Mouse (Mus musculus): ENCODE measurements around the gene Pik3ip1.

The Pik3ip1 gene

DNA sequence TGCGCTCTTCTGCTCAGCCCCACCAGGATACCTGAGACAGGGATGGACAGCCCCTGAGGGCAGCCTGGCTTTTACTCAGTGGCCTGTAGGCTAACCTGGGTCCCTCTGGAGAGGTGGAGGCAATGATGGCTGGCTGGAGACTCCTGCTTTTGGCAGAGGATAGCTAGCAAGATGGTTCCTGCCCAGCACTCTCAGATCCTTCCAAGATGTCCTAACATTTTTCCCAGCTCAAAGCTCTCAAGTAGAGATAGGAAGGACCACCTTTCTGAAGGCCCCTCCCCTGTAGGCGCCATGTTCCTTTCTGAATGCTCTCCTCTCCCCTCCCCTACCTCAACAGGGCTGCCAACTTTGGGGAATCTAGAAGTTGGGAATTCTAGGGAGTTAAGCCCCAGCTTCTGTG, 35.6 kb upstream of the Pik3ip1 start:
- no peak for TF ChIP-seq GATA4 (IDR thresholded peaks at IDR 0.05; ENCODE audit: insufficient replicate concordance, low read length)

DNA sequence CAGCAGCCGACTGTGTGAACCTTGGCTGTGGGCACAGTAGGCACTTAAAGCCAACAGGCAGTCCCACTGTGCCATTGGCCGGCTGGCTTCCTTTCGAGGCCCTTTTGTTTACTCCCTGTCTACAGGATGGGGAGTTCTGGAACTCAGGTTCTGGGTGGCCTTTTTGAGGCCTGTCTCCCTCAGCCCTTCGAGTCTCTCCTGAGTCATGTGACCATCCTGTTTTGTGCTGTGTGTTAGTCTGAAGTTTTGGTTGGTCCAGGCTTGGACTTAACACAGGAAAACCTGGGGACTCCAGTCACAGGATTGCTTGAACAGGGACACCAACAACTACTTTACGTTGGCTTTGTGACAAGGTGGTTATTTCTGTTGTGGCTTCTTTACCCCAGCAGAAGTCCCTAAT, 34.1 kb upstream of the Pik3ip1 start:
- TF ChIP-seq GATA4 (IDR thresholded peaks at IDR 0.05; ENCODE audit: insufficient replicate concordance, low read length), result no peak

- no peak for TF ChIP-seq GATA4 (IDR thresholded peaks at IDR 0.05; ENCODE audit: insufficient replicate concordance, low read length)
Observed at GRCm38 (mm10) chr11:3297871-3298812, 32.1 kb upstream of the Pik3ip1 start.

- no peak for TF ChIP-seq GATA4 (IDR thresholded peaks at IDR 0.05; ENCODE audit: insufficient replicate concordance, low read length)
Observed at GRCm38 (mm10) chr11:3298813-3299185, 31.4 kb upstream of the Pik3ip1 start.

GRCm38 (mm10) chr11:3301075-3301474, 29.1 kb upstream of the Pik3ip1 start:
- no peak for TF ChIP-seq GATA4 (IDR thresholded peaks at IDR 0.05; ENCODE audit: insufficient replicate concordance, low read length)

DNA sequence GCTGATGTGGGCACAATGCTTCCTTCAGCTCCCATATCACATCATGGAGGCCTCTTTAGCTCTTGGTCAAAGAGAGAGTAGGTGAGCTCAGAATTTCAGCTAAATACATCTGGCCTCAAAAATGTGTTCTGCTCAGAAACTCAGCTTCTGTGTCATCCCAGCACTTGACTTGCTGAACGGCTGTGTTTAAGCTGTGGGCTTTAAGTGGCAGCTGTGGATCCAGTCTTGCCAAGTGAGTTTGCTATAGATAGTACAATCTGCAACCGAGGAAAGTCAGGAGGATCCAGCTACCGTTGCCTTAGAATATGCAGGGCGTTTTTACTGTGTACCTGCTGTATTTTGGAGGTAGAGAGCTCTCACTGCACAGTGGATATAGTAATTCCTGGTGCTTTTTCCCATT, 27.8 kb upstream of the Pik3ip1 start:
- TF ChIP-seq GATA4 (IDR thresholded peaks at IDR 0.05; ENCODE audit: insufficient replicate concordance, low read length), result no peak

GRCm38 (mm10) chr11:3302792-3303191, 27.4 kb upstream of the Pik3ip1 start:
- TF ChIP-seq GATA4 (IDR thresholded peaks at IDR 0.05; ENCODE audit: insufficient replicate concordance, low read length), result no peak

GRCm38 (mm10) chr11:3305821-3306220, 24.4 kb upstream of the Pik3ip1 start:
- no peak for TF ChIP-seq GATA4 (IDR thresholded peaks at IDR 0.05; ENCODE audit: insufficient replicate concordance, low read length)

DNA sequence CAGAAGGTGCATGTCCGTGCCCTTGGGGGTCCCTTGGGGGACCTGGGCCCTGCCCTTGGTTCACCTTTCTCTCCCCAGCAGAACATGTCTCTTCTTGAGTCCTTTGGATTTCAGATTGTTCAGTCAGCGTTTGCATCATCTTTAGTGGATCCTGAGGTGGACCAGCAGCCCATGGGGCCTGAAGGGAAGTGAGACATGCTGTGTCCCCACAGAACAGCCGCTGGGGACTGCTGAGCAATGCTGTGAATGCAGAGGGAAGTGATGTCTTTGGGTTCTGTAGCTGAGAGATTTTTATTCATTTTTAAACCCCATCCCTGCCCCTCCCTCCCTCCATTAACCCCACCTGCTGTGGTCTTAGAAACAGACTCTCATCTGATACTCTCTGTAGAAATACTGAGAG, 22.3 kb upstream of the Pik3ip1 start:
- TF ChIP-seq GATA4 (IDR thresholded peaks at IDR 0.05; ENCODE audit: insufficient replicate concordance, low read length), result no peak

- no peak for TF ChIP-seq GATA4 (IDR thresholded peaks at IDR 0.05; ENCODE audit: insufficient replicate concordance, low read length)
Observed at GRCm38 (mm10) chr11:3309884-3310283, 20.3 kb upstream of the Pik3ip1 start.

GRCm38 (mm10) chr11:3310789-3311585, 19.2 kb upstream of the Pik3ip1 start:
- no peak for TF ChIP-seq GATA4 (IDR thresholded peaks at IDR 0.05; ENCODE audit: insufficient replicate concordance, low read length)

DNA sequence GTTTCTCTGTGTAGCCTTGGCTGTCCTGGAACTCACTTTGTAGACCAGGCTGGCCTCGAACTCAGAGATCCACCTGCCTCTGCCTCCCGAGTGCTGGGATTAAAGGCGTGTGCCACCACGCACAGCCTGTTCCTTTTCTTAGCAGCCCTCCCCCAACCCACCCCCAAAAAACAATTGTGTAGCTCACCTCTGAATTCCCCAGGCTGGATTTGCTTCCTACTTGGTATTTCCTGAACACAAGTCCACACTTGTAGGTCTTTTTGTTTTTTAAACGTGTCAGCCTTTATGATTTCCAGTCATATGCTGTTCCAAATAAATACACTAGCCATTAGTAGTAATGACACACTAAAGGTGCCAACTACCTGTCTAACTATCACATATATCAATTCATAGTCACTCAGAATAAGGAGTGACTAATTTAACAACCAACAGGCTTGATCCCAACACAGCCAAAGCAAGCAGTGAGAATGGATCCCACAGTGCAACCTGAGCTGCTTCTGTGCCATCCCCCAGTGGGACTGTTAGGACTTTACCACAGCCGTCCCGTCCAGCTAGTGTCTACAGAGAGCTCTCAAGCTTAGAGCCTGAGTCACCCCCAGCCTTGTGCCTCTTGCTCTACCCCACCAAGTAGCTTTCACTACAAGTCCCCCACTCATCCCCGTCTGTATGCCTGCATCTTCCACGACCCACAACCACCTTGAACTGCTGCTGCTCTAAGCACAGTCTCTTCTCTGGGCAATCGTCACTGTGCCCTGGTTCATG, 18.4 kb upstream of the Pik3ip1 start:
- TF ChIP-seq GATA4 (IDR thresholded peaks at IDR 0.05; ENCODE audit: insufficient replicate concordance, low read length), result no peak

GRCm38 (mm10) chr11:3313294-3313693, 16.9 kb upstream of the Pik3ip1 start:
- TF ChIP-seq GATA4 (IDR thresholded peaks at IDR 0.05; ENCODE audit: insufficient replicate concordance, low read length), result no peak

DNA sequence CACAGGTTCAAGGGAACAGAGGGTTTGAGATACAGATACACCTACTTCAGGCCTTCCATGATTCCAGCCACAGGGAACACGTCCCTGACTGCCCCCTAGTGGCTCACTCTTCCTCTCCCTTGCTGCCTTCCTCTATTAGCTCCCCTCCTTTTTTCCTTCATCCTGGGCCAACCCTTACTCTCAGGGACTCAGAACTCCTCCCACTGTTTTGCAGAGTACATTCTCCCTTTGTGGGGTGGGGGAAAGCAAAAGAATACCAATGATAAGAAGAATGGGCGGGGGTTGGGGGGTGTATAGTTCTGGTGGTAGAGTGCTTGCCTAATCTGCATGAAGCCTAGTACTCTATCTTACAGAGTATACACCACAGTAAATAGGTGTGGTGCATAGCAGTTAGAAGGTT, 16.1 kb upstream of the Pik3ip1 start:
- no peak for TF ChIP-seq GATA4 (IDR thresholded peaks at IDR 0.05; ENCODE audit: insufficient replicate concordance, low read length)

DNA sequence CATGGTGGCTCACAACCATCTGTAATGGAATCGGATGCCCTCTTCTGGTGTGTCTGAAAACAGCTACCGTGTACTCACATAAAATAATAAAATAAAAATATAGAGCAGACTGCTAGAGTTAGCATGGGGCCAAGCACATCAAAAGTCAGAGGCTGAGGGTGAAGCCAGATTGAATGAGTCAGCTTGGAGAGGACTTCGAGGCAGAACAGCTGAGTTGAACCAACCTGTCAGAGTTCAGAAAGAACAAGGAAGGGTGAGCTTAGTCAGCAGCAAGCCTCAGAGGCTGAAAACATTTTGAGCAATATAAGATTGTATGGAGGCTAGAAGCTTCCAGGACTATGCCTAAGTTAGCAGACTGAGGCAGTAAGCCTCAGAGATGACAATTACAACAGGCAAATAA, 11.9 kb upstream of the Pik3ip1 start:
- TF ChIP-seq GATA4 (IDR thresholded peaks at IDR 0.05; ENCODE audit: insufficient replicate concordance, low read length), result no peak
